Mouse (Mus musculus): ENCODE results near the gene Qk.
A peak's percentile ranks its signal among the peaks of the same experiment; 100 is the strongest.

Gene Qk

GRCm38 (mm10) chr17:10240081-10240480, 79.6 kb downstream of the Qk start:
- DNase-seq, result no peak

- no peak for DNase-seq
These were observed 83.1 kb downstream of the Qk start for GRCm38 (mm10) chr17:10236595-10236994.

GRCm38 (mm10) chr17:10232406-10232805, 87.2 kb downstream of the Qk start:
- no peak for DNase-seq

DNA sequence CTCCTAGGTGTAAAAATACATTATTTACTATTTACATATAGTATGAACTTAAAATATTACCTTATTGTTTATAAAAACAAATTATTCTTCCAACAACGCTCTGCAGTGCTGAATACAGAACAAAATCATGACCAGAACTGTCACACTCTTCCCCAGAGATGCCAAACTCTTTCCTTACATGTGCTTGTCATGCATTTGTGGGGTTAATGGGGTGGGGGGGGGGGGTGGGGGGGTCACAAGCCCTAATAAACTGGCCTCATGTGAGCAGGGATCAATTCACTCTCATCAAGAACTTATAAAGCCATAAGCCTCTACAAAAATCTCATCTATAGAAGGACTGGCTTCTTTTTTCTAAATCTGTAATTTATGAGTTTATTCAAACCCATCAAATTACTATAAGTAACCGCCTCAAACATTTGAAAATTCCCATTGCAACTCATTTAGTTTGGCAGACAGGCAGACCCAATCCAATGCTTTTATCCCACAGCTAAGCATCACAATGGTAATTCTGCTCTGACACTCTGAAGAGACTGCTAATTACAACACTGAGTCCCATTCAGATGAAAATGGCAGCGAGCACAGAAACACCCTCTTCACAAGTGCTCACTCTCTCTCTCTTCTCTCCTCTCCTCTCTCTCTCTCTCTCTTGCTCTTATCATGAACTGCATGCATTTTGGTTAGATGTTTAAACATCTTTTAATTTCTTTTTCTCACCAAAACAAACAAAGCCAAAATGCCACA, 91.7 kb downstream of the Qk start:
- no peak for DNase-seq

DNA sequence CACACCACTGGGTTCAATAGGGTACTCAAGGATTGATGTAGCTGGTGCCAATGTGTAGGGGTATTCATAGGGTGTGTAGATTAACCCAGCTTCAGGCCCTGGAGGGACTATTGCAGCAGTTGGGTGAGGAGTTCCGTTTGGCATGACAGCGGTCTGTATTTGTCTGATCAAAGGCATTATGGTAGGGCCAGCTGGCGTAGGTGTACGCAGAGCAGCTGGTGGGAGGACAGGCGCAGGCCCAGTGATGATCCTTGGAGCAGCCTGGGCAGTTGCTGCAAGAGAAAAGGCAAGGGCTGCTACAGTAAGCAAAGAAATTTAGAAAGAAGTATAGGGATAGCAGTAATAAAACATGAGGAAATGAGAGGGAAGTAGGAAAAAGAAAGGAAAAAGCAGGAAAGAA, 103.5 kb downstream of the Qk start:
- DNase-seq, result peak in 1 of 2 experiments; percentile 7

- no peak for DNase-seq
These were observed 110.4 kb downstream of the Qk start for GRCm38 (mm10) chr17:10209154-10209777.

DNA sequence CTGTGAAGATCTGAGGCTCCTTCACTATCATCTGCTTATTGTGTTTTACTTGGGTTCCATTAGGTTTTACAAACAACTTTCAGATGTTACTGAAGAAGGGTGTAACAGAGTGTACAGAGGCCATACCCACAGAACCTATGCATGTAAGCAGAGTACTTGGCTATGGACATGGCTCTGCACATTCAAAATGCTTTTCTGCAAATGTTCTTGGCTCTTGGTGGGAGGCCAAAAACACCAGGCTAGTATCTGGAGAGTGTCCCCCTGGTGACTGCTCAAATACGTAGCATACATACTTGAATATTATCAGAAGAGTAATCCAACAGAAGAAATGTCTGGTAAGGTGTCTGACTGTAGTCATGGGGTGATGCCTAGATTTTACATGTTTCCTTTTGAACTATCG, 121.0 kb downstream of the Qk start:
- no peak for DNase-seq

- no peak for DNase-seq
These were observed 121.4 kb downstream of the Qk start for GRCm38 (mm10) chr17:10198231-10198630.

GRCm38 (mm10) chr17:10195703-10196102, 124.0 kb downstream of the Qk start:
- no peak for DNase-seq

DNA sequence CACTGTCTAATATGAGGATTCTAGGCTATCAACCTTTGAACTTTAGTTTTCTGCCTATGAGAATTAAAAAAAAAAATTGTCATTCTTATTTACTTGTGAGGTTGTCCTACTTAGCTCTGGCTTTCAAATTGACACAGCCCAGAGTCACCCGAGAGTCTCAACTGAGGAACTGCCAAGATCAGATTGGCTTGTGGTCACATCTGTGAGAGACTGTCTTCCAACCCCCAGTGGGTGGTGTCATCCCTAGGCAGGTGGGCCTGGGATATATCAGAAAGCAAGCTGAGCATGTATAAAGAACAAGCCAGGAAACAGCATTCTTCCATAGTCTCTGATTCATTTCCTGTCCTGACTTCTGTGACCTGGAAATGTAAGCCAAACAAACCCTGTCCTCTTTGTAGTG, 128.8 kb downstream of the Qk start:
- no peak for DNase-seq

DNA sequence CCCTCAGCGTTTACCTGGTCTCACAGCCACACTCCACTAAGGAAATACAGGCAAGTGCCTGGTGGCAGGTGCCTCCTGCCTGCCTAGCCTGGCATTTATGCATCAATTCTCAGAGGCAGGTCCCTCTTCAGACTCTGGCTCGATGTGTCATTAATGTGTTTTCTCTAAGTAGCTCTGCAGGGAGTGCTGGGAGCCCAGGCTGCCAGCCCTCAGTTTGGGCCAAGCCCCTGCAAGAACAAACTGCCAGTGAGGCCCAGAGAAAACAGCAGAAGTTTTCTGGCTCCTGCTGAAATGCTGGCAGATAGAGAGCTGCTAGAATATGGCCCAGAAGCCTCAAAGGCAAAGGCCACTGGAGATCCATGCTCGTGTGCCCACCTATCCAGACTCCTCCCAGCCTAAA, 131.2 kb downstream of the Qk start:
- no peak for DNase-seq

DNA sequence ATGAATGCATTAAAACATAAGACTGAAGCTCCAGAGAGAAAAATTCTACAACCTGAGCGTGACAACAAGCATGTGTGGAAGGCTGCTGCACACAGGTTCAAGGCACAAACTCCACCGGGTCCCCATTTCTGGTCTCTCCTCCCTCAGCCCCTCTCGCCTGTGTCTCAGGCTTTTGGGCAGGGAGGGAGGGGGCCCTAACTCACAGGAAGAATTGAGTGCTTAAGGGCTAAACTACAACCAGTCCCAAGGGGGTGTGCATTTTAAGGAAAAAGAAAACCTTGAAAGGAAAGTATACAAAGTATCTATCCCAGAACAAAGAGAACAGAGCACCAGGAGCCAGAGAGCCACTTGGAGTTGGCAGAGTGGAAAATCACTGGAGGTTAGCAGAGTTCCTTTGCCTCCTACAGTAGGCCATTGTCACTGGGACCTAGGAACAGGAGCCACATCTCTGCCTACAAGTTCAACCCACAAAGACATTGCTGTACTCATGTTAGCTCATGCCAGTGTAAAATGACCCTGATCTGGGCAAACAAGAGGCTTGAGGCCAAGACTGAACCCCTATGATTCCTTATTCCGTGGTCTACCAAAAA, 132.1 kb downstream of the Qk start:
- no peak for DNase-seq

DNA sequence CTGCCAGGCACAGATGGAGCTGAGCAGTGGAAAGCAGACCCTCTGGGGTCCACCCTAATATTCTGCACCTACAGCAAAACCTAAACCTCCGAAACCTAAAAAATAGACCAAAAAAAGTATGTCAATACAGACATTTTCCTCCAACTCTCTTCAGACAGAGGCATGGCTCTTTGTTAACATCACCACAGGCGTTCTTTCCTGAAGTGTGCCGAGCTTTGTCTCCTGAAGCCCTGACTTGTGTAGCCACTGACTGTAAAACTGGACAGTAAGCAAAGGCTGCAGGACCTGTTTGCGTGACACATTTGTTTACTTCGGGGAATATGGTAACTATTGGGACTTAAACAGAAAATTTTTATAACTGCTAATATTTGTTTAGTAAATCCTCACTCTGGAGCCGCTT, 137.9 kb downstream of the Qk start:
- no peak for DNase-seq

DNA sequence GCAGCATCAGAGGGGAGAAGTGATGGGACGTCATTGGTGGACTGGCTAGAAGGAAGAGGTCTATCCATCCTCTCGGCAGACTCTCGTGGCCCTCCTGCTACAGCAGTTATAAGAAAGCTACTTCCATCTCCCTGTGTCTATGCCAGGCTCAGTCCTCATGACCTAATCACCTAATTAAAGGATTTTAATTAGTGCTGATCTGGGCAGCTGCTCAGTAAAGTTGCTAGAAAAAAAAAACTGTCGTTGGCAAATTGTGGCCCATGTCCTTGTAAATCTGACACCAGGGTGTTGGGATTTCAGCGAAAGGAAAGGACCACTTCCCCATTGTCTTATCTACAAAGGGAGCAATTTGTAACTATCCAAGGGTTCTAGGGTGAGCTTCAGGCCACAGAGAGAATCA, 142.6 kb downstream of the Qk start:
- no peak for DNase-seq

- no peak for DNase-seq
These were observed 158.4 kb downstream of the Qk start for GRCm38 (mm10) chr17:10161258-10161657.

GRCm38 (mm10) chr17:10160415-10160814, 159.2 kb downstream of the Qk start:
- no peak for DNase-seq

DNA sequence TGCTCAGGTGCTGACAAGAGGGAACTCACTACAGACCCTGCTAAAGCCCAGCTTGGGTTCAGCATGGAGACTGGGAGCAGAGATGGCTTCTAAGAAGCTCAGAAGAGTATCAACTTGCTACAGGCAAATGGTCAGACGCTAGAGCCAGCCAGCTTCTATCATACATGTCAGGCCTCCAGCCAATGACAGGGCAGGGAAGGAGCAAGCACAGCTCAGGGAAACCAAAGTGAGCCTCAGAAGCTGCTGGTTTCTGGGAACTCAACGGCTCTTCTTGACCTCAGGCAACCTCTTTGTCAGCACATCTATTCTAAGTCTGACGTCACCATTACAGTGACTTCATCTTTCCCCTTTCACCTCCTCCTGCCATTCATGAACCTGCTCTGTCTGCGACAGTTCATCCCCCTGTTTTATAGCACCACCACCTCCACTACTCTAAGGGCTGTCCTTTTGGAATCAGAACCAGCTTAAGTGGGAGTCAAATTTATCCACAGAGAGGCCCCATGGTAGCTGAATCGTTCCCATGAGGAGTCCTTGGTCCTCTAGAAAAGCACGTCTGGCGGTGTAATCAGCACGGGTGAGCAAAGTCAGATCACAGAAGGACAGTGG, 166.7 kb downstream of the Qk start:
- no peak for DNase-seq

Measured in cerebellum, adult 18-20 months (tissue).